ENCODE assay signal across 8 mouse cellular contexts in genomic region chr12:112644855-112645506, GRCm38 (mm10). TPM values are rescaled to one million over a fixed set of nuclear protein-coding genes. Genes with fewer than 3 reads are reported as not detected.
A peak's percentile ranks its signal among the peaks of the same experiment; 100 is the strongest.
DNase-seq lines count a peak whose midpoint lies in the region; ATAC-seq and TF ChIP-seq lines count a peak whose summit lies in the region.

No protein-coding gene starts in this region.

- no peaks in the 10 kb centered on the region for H3K9me3 ChIP-seq in hindbrain, embryonic 13.5 days
- H3K9me3 ChIP-seq in liver, embryonic 13.5 days (replicated peaks): no peaks in the 10 kb centered on the region

- H3K27me3 ChIP-seq in hindbrain, embryonic 13.5 days: no peaks in the 10 kb centered on the region
- H3K27me3 ChIP-seq in liver, embryonic 13.5 days: no peaks in the 10 kb centered on the region

- H3K9ac ChIP-seq in hindbrain, embryonic 13.5 days: peak overlapping the region; percentile 83
- peak overlapping the region; percentile 82 for H3K9ac ChIP-seq in liver, embryonic 13.5 days

- H3K4me1 ChIP-seq in hindbrain, embryonic 13.5 days (replicated peaks): peaks cover 23% of the 10 kb centered on the region
- H3K4me1 ChIP-seq in liver, embryonic 13.5 days (replicated peaks): peaks cover 41% of the 10 kb centered on the region
- H3K4me1 ChIP-seq in olfactory bulb, adult 2 months (ENCODE audit: control insufficient read depth, insufficient read depth, low read length): peaks cover 35% of the 10 kb centered on the region

- peak overlapping the region; percentile 69 for H3K4me3 ChIP-seq in hindbrain, embryonic 13.5 days
- H3K4me3 ChIP-seq in liver, embryonic 13.5 days (replicated peaks): peak overlapping the region; percentile 75
- peak overlapping the region; percentile 82 for H3K4me3 ChIP-seq in olfactory bulb, adult 2 months (ENCODE audit: insufficient read depth, low read depth, low read length)

- peak; percentile 72; the same call in 1 of the 2 replicates for ATAC-seq in hindbrain, embryonic 13.5 days (ENCODE audit: low FRiP score)
- ATAC-seq in liver, embryonic 13.5 days (ENCODE audit: low read depth): peak; percentile 7
- ATAC-seq in monocyte, adult 5-6 weeks (replicated peaks; ENCODE audit: insufficient number of reproducible peaks, low FRiP score, low TSS enrichment, poor library complexity, severe bottlenecking): no peak; the same call in 1 of the 2 replicates

- peak; percentile 78 for TF ChIP-seq POLR2A in olfactory bulb, adult 2 months (IDR thresholded peaks at IDR 0.05; ENCODE audit: insufficient read depth, low read depth, low read length)

- under 1% methylated on average over 75 of the region's 75 CpGs for WGBS in hindbrain, embryonic 13.5 days
- WGBS in liver, embryonic 13.5 days (ENCODE audit: insufficient replicate concordance): under 1% methylated on average over 75 of the region's 75 CpGs
- under 1% methylated on average over 75 of the region's 75 CpGs for WGBS in olfactory bulb, adult 2 months

- DNase-seq in frontal cortex, postnatal 36 days (ENCODE audit: low spot score in 2 of 2): peak; percentile 56 to 63
- DNase-seq in frontal cortex, postnatal 14 days (ENCODE audit: low spot score in 2 of 2): no peak
- DNase-seq in thymus, postnatal 14 days: peak; percentile 61
- DNase-seq in thymus, postnatal 0 days (ENCODE audit: low spot score): no peak
- DNase-seq in liver, embryonic 13.5 days: no peak

- H3K4me2 ChIP-seq in hindbrain, embryonic 13.5 days: peak overlapping the region; percentile 88
- peak overlapping the region; percentile 97 for H3K4me2 ChIP-seq in liver, embryonic 13.5 days

- H3K27ac ChIP-seq in hindbrain, embryonic 13.5 days: peak overlapping the region; percentile 88
- H3K27ac ChIP-seq in liver, embryonic 13.5 days: peak overlapping the region; percentile 88
- peak overlapping the region; percentile 29; the same call in 1 of the 2 replicates for H3K27ac ChIP-seq in olfactory bulb, adult 2 months (ENCODE audit: insufficient read depth, low read depth, low read length)

- TF ChIP-seq CTCF in olfactory bulb, adult 2 months (IDR thresholded peaks at IDR 0.05; ENCODE audit: insufficient read depth, low read depth, low read length): no peak

- H3K36me3 ChIP-seq in hindbrain, embryonic 13.5 days: peaks cover 29% of the 10 kb centered on the region
- H3K36me3 ChIP-seq in liver, embryonic 13.5 days: peaks cover 36% of the 10 kb centered on the region

RNA-seq across cellular contexts. Expression of gene Siva1, which starts 0.5 kb away (rescaled TPM):
- polyA plus RNA-seq in thymus, postnatal 0 days (2015; fragmentation: Nextera tagmentation; extraction: Ambion mirVana): 174 and 203 TPM in 2 replicates
- 62.6 and 63.8 TPM in 2 replicates for polyA plus RNA-seq in hindbrain, embryonic 13.5 days (2015; fragmentation: Nextera tagmentation; extraction: Ambion mirVana)
- 120 and 148 TPM in 2 replicates for polyA plus RNA-seq in liver, embryonic 13.5 days (2015; fragmentation: Nextera tagmentation; extraction: Ambion mirVana)
- polyA plus RNA-seq in olfactory bulb, adult 2 months (2012; ENCODE audit: insufficient read depth, insufficient read length, low replicate concordance, missing spikeins): not detected in 2 replicates
- 73.4 to 154 TPM (median 84.8 TPM) in 3 replicates for total RNA-seq in monocyte, adult 5-6 weeks (2017)

RNA-seq across cellular contexts. Expression of gene Adssl1, which starts 25.1 kb away (rescaled TPM):
- polyA plus RNA-seq in thymus, postnatal 0 days (2015; fragmentation: Nextera tagmentation; extraction: Ambion mirVana): 10.1 and 10.6 TPM in 2 replicates
- polyA plus RNA-seq in hindbrain, embryonic 13.5 days (2015; fragmentation: Nextera tagmentation; extraction: Ambion mirVana): 3.1 and 3.2 TPM in 2 replicates
- 6.7 and 7.5 TPM in 2 replicates for polyA plus RNA-seq in liver, embryonic 13.5 days (2015; fragmentation: Nextera tagmentation; extraction: Ambion mirVana)
- not detected in 2 replicates for polyA plus RNA-seq in olfactory bulb, adult 2 months (2012; ENCODE audit: insufficient read depth, insufficient read length, low replicate concordance, missing spikeins)
- total RNA-seq in monocyte, adult 5-6 weeks (2017): 81.5 to 125 TPM (median 102 TPM) in 3 replicates

RNA-seq across cellular contexts. Expression of gene Akt1, which starts 29.7 kb away (rescaled TPM):
- polyA plus RNA-seq in thymus, postnatal 0 days (2015; fragmentation: Nextera tagmentation; extraction: Ambion mirVana): 60.8 and 80.4 TPM in 2 replicates
- polyA plus RNA-seq in hindbrain, embryonic 13.5 days (2015; fragmentation: Nextera tagmentation; extraction: Ambion mirVana): 60.8 and 64.5 TPM in 2 replicates
- 13.8 and 17.9 TPM in 2 replicates for polyA plus RNA-seq in liver, embryonic 13.5 days (2015; fragmentation: Nextera tagmentation; extraction: Ambion mirVana)
- polyA plus RNA-seq in olfactory bulb, adult 2 months (2012; ENCODE audit: insufficient read depth, insufficient read length, low replicate concordance, missing spikeins): not detected in 2 replicates
- total RNA-seq in monocyte, adult 5-6 weeks (2017): 151 to 190 TPM (median 176 TPM) in 3 replicates

RNA-seq across cellular contexts. Expression of gene Zbtb42, which starts 33.6 kb away (rescaled TPM):
- 2.6 and 2.8 TPM in 2 replicates for polyA plus RNA-seq in thymus, postnatal 0 days (2015; fragmentation: Nextera tagmentation; extraction: Ambion mirVana)
- 3.6 and 4.6 TPM in 2 replicates for polyA plus RNA-seq in hindbrain, embryonic 13.5 days (2015; fragmentation: Nextera tagmentation; extraction: Ambion mirVana)
- 0.40 and 0.71 TPM in 2 replicates for polyA plus RNA-seq in liver, embryonic 13.5 days (2015; fragmentation: Nextera tagmentation; extraction: Ambion mirVana)
- polyA plus RNA-seq in olfactory bulb, adult 2 months (2012; ENCODE audit: insufficient read depth, insufficient read length, low replicate concordance, missing spikeins): not detected in 2 replicates
- 4.3 to 8.3 TPM (median 5.6 TPM) in 3 replicates for total RNA-seq in monocyte, adult 5-6 weeks (2017)

RNA-seq across cellular contexts. Expression of gene Inf2, which starts 56.4 kb away (rescaled TPM):
- 2.2 and 3.1 TPM in 2 replicates for polyA plus RNA-seq in thymus, postnatal 0 days (2015; fragmentation: Nextera tagmentation; extraction: Ambion mirVana)
- 1.1 and 1.6 TPM in 2 replicates for polyA plus RNA-seq in hindbrain, embryonic 13.5 days (2015; fragmentation: Nextera tagmentation; extraction: Ambion mirVana)
- 1.4 and 2.1 TPM in 2 replicates for polyA plus RNA-seq in liver, embryonic 13.5 days (2015; fragmentation: Nextera tagmentation; extraction: Ambion mirVana)
- polyA plus RNA-seq in olfactory bulb, adult 2 months (2012; ENCODE audit: insufficient read depth, insufficient read length, low replicate concordance, missing spikeins): not detected in 2 replicates
- 2.1 to 13.1 TPM (median 5.6 TPM) in 3 replicates for total RNA-seq in monocyte, adult 5-6 weeks (2017)

Comparison
In these comparisons a context has a peak if more than half of its experiments do, and no peak if none do; other contexts are left out.
1. DNase-seq: peak in frontal cortex, postnatal 36 days (2 of 2) and thymus, postnatal 14 days (single experiment); none in frontal cortex, postnatal 14 days (0 of 2), thymus, postnatal 0 days (single experiment) and liver, embryonic 13.5 days (single experiment).
2. H3K27ac ChIP-seq: peak in every context shown above with its lines; median percentile 88 in hindbrain, embryonic 13.5 days; 88 in liver, embryonic 13.5 days; 29 in olfactory bulb, adult 2 months.
3. RNA of gene Siva1, which starts 0.5 kb away (polyA plus RNA-seq): 174 to 203 TPM in thymus, postnatal 0 days, 120 to 148 TPM in liver, embryonic 13.5 days and 62.6 to 63.8 TPM in hindbrain, embryonic 13.5 days; not detected in olfactory bulb, adult 2 months; every median in the first group is over 10 times any median in the second.
4. Peak in every context shown above with its lines, with median percentiles within 50 percentile points of each other: H3K4me3 ChIP-seq.